Mouse (Mus musculus) liver, embryonic 15.5 days (tissue): ENCODE measurements around the gene Adipoq. TPM values are rescaled to one million over a fixed set of nuclear protein-coding genes. Genes with fewer than 3 reads are reported as not detected.

ENCODE experiments used
- ATAC-seq: fragments of 200-750 bp; cut with Nextera tagmentation; 2 replicates; pipeline ENCODE4 v1.8.0; 2017; ENCODE audit warnings: moderate number of reproducible peaks, mild to moderate bottlenecking, moderate library complexity; ENCODE audit not compliant: insufficient read depth
- H3K27ac ChIP-seq: fragments of 300-500 bp; sonication (generic); replicated peaks from 2 replicates; pipeline ENCODE4 v1.5.1; 2015; ENCODE audit warnings: mild to moderate bottlenecking, inconsistent platforms
- H3K27me3 ChIP-seq: fragments of 300-500 bp; sonication (generic); 2 replicates; pipeline ENCODE4 v1.6.1; 2015; ENCODE audit warnings: mild to moderate bottlenecking, inconsistent platforms
- H3K36me3 ChIP-seq: fragments of 300-500 bp; sonication (generic); replicated peaks from 2 replicates; pipeline ENCODE4 v1.6.1; 2015; ENCODE audit warnings: moderate library complexity, mild to moderate bottlenecking, inconsistent platforms
- H3K4me1 ChIP-seq: fragments of 300-500 bp; sonication (generic); replicated peaks from 2 replicates; pipeline ENCODE4 v1.6.1; 2015; ENCODE audit warnings: inconsistent platforms
- H3K4me2 ChIP-seq: fragments of 300-500 bp; sonication (generic); 2 replicates; pipeline ENCODE4 v1.6.1; 2015; ENCODE audit warnings: moderate library complexity, mild to moderate bottlenecking, inconsistent platforms
- H3K4me3 ChIP-seq: fragments of 300-500 bp; sonication (generic); replicated peaks from 2 replicates; pipeline ENCODE4 v1.5.1; 2015; ENCODE audit warnings: mild to moderate bottlenecking, inconsistent platforms
- H3K9ac ChIP-seq: fragments of 300-500 bp; sonication (generic); 2 replicates; pipeline ENCODE4 v1.6.1; 2015; ENCODE audit warnings: moderate library complexity, mild to moderate bottlenecking, inconsistent platforms
- H3K9me3 ChIP-seq: fragments of 300-500 bp; sonication (generic); replicated peaks from 2 replicates; pipeline ENCODE4 v1.6.1; 2016; ENCODE audit warnings: inconsistent platforms
- WGBS: fragments of 180-500 bp; shearing (Covaris S2); methylation state at CpG from one replicate; pipeline ENCODE4 v1.1.7; 2015; ENCODE audit warnings: mixed read lengths; ENCODE audit not compliant: insufficient replicate concordance; 5-methylcytosine and 5-hydroxymethylcytosine counted together
- polyA plus RNA-seq: library from polyadenylated mRNA; unstranded; fragments of >200 nt; fragmentation: Nextera tagmentation; extraction: Ambion mirVana; gene quantifications from 2 replicates; pipeline ENCODE4 v1.2.1, GENCODE M21; 2015

The Adipoq gene
- polyA plus RNA-seq, 1 experiment from 2014 or later: not detected

GRCm38 (mm10) chr16:23144326-23144725 lies 2.0 kb upstream of the Adipoq start:
- Histone ChIP-seq H3K27me3 (no peaks in the 10 kb centered on the region), H3K4me1 (peaks cover 3% of the 10 kb centered on the region; the same call in 1 of the 2 replicates), H3K36me3 (no peaks in the 10 kb centered on the region), H3K9me3 (no peaks in the 10 kb centered on the region), H3K27ac (no peak overlapping the region), H3K9ac (no peak overlapping the region), H3K4me2 (no peak overlapping the region), H3K4me3 (no peak overlapping the region)
- ATAC-seq: peak; percentile 54
- WGBS: 35% methylated on average over 7 of the region's 7 CpGs

- Histone ChIP-seq H3K4me1 (peaks cover 3% of the 10 kb centered on the region; the same call in 1 of the 2 replicates), H3K9ac (no peak overlapping the region), H3K27ac (no peak overlapping the region), H3K27me3 (no peaks in the 10 kb centered on the region), H3K4me3 (no peak overlapping the region), H3K4me2 (no peak overlapping the region), H3K36me3 (no peaks in the 10 kb centered on the region), H3K9me3 (no peaks in the 10 kb centered on the region)
- 56% methylated on average over 5 of the region's 5 CpGs for WGBS
- no peak for ATAC-seq
Observed at GRCm38 (mm10) chr16:23145211-23145610, 1.1 kb upstream of the Adipoq start.

DNA sequence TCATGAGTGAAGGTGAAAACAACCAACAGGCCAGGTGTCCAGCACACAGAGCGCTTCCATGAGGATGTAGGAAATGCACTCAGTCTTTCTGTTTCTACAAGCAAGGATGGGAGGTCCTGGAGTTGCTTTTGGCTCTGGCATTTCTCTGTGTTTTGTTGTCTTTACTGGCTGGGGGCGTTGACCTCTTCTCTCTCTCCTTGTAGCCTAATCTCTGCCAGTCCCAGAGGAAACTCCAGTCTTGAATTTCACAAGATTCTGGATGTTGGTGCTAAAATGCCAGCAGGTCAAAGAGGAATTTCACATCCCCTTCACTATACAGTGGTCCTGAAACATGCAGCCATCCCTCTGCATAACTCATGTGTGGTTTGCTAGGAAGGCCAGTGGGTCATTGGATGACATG lies 2.6 kb downstream of the Adipoq start:
- Histone ChIP-seq H3K4me1 (peaks cover under 1% of the 10 kb centered on the region; the same call in 1 of the 2 replicates), H3K9me3 (no peaks in the 10 kb centered on the region), H3K27me3 (no peaks in the 10 kb centered on the region), H3K9ac (no peak overlapping the region), H3K27ac (no peak overlapping the region), H3K4me3 (no peak overlapping the region), H3K4me2 (no peak overlapping the region), H3K36me3 (no peaks in the 10 kb centered on the region)
- WGBS: 53% methylated on average over 2 of the region's 2 CpGs
- no peak for ATAC-seq

- Histone ChIP-seq H3K4me3 (no peak overlapping the region), H3K4me1 (no peaks in the 10 kb centered on the region), H3K9ac (no peak overlapping the region), H3K36me3 (no peaks in the 10 kb centered on the region), H3K27ac (no peak overlapping the region), H3K9me3 (no peaks in the 10 kb centered on the region), H3K4me2 (no peak overlapping the region), H3K27me3 (no peaks in the 10 kb centered on the region)
- WGBS: 56% methylated on average over 8 of the region's 8 CpGs
- ATAC-seq: no peak
Observed at GRCm38 (mm10) chr16:23149396-23149795, 3.1 kb downstream of the Adipoq start.

- no peaks in the 10 kb centered on the region for H3K9me3 ChIP-seq
- no peak overlapping the region for H3K4me2 ChIP-seq
- 20% methylated on average over 2 of the region's 2 CpGs for WGBS
- no peak overlapping the region for H3K4me3 ChIP-seq
- H3K9ac ChIP-seq: no peak overlapping the region
- no peak overlapping the region for H3K27ac ChIP-seq
- no peaks in the 10 kb centered on the region for H3K4me1 ChIP-seq
- H3K27me3 ChIP-seq: no peaks in the 10 kb centered on the region
- no peak for ATAC-seq
- no peaks in the 10 kb centered on the region for H3K36me3 ChIP-seq
Observed at GRCm38 (mm10) chr16:23151423-23151822, 5.1 kb downstream of the Adipoq start.

DNA sequence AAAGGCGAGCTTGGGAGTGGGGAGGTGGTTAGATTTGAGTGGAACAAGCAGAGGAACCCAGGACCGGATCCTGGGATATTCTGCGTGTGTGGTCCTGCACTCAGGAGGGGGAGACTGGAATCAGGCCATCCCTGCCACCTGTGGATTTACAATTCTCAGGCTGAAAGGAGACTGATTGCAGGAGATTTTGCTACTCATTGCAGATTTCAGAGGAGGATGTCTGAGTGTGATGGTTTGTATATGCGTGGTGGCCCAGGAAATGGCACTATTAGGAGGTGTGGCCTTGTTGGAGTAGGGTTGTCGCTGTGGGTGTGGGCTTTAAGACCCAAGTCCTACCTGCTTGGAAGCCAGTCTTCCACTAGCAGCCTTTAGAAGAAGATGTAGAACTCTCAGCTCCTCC lies 7.9 kb downstream of the Adipoq start:
- Histone ChIP-seq H3K27ac (no peak overlapping the region), H3K36me3 (no peaks in the 10 kb centered on the region), H3K27me3 (no peaks in the 10 kb centered on the region), H3K4me3 (no peak overlapping the region), H3K4me2 (no peak overlapping the region), H3K9me3 (no peaks in the 10 kb centered on the region), H3K4me1 (no peaks in the 10 kb centered on the region), H3K9ac (no peak overlapping the region)
- WGBS: 59% methylated on average over 5 of the region's 5 CpGs
- ATAC-seq: no peak

DNA sequence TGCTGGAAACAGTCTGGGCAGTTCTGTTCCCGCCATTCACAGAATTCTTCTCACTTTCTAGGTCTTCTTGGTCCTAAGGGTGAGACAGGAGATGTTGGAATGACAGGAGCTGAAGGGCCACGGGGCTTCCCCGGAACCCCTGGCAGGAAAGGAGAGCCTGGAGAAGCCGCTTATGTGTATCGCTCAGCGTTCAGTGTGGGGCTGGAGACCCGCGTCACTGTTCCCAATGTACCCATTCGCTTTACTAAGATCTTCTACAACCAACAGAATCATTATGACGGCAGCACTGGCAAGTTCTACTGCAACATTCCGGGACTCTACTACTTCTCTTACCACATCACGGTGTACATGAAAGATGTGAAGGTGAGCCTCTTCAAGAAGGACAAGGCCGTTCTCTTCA lies 10.7 kb downstream of the Adipoq start:
- ATAC-seq: no peak
- WGBS: 78% methylated on average over 13 of the region's 13 CpGs
- H3K27ac ChIP-seq: no peak overlapping the region
- no peaks in the 10 kb centered on the region for H3K36me3 ChIP-seq
- no peak overlapping the region for H3K4me2 ChIP-seq
- no peaks in the 10 kb centered on the region for H3K27me3 ChIP-seq
- no peaks in the 10 kb centered on the region for H3K4me1 ChIP-seq
- no peak overlapping the region for H3K4me3 ChIP-seq
- H3K9ac ChIP-seq: no peak overlapping the region
- no peaks in the 10 kb centered on the region for H3K9me3 ChIP-seq

- Histone ChIP-seq H3K27ac (no peak overlapping the region), H3K4me1 (no peaks in the 10 kb centered on the region), H3K36me3 (no peaks in the 10 kb centered on the region), H3K9me3 (no peaks in the 10 kb centered on the region), H3K27me3 (no peaks in the 10 kb centered on the region), H3K4me2 (no peak overlapping the region), H3K9ac (no peak overlapping the region), H3K4me3 (no peak overlapping the region)
- no peak for ATAC-seq
- 71% methylated on average over 7 of the region's 7 CpGs for WGBS
Observed at GRCm38 (mm10) chr16:23158292-23158691, 12.0 kb downstream of the Adipoq start.

DNA sequence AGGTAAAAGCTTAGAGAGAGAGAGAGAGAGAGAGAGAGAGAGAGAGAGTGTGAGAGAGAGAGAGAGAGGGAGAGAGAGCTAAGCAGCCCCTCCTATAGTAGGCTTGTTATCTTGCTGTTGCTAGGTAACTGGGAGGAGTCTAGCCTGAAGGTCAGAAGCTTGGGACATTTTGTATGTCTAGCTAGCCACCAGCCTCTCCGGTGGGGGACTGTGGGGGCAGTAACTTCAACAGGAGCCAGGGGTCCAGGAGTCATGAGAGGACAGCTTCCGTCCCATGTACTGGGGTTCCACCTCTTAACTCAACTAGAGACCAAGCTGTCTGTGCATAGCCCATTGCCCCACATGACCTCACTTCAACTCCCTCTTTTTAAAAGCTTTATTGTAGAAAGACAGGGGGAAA lies 12.6 kb downstream of the Adipoq start:
- ATAC-seq: no peak
- no peak overlapping the region for H3K9ac ChIP-seq
- no peaks in the 10 kb centered on the region for H3K27me3 ChIP-seq
- no peaks in the 10 kb centered on the region for H3K4me1 ChIP-seq
- H3K36me3 ChIP-seq: no peaks in the 10 kb centered on the region
- 40% methylated on average over 2 of the region's 2 CpGs for WGBS
- no peaks in the 10 kb centered on the region for H3K9me3 ChIP-seq
- no peak overlapping the region for H3K4me3 ChIP-seq
- no peak overlapping the region for H3K4me2 ChIP-seq
- H3K27ac ChIP-seq: no peak overlapping the region

- no peaks in the 10 kb centered on the region for H3K27me3 ChIP-seq
- H3K4me3 ChIP-seq: no peak overlapping the region
- 13% methylated on average over 2 of the region's 2 CpGs for WGBS
Observed at GRCm38 (mm10) chr16:23159749-23160148, 13.4 kb downstream of the Adipoq start.

DNA sequence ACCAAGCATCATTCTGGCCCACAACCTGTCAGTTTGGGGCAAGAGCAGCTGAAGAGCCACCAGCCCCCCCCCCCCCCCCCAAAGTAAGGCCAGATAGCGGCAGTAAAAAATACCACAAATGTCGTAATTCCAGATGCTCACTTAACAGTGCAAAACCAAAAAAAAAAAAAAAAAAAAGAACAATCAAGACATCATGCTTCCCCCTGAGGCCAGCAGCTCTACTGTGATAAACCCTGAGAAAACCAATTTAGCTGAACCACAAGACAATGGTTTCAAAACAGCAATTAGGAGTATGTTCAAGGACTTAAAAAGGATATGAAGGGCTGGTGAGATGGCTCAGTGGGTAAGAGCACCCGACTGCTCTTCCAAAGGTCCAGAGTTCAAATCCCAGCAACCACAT lies 15.8 kb downstream of the Adipoq start:
- 16% methylated on average over 3 of the region's 3 CpGs for WGBS
- H3K4me2 ChIP-seq: no peak overlapping the region
- H3K27ac ChIP-seq: no peak overlapping the region
- no peak overlapping the region for H3K4me3 ChIP-seq
- ATAC-seq: no peak
- no peaks in the 10 kb centered on the region for H3K27me3 ChIP-seq
- H3K9ac ChIP-seq: no peak overlapping the region
- no peaks in the 10 kb centered on the region for H3K9me3 ChIP-seq
- no peaks in the 10 kb centered on the region for H3K36me3 ChIP-seq
- H3K4me1 ChIP-seq: no peaks in the 10 kb centered on the region

More at GRCm38 (mm10) chr16:23159749-23160148, 13.4 kb downstream of the Adipoq start:
- Histone ChIP-seq H3K9ac (no peak overlapping the region), H3K27ac (no peak overlapping the region), H3K4me2 (no peak overlapping the region), H3K4me1 (no peaks in the 10 kb centered on the region), H3K9me3 (no peaks in the 10 kb centered on the region), H3K36me3 (no peaks in the 10 kb centered on the region)
- no peak for ATAC-seq

DNA sequence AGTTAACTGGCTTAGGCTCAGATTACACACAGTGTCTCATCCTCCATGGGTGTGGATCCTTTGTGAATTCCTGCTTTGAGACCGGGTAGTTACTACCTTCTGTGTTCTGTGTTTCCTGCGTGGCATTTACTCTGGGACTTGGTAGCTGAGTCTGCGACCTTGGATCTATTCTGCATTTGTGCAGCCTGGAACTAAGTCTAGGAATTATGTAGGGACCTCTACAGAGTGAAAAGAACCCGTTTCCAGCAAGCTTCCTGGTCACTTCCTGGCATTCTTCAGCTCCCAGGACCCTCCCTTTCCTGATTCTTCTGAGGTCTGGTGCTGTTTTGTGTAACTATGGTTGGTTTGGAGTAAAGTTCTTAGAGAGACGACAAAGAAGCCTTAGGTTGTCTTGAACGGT lies 18.1 kb downstream of the Adipoq start:
- ATAC-seq: no peak
- H3K4me1 ChIP-seq: no peaks in the 10 kb centered on the region
- no peaks in the 10 kb centered on the region for H3K9me3 ChIP-seq
- H3K36me3 ChIP-seq: no peaks in the 10 kb centered on the region
- no peak overlapping the region for H3K27ac ChIP-seq
- H3K4me3 ChIP-seq: no peak overlapping the region
- no peak overlapping the region for H3K4me2 ChIP-seq
- H3K9ac ChIP-seq: no peak overlapping the region
- WGBS: 28% methylated on average over 6 of the region's 6 CpGs
- H3K27me3 ChIP-seq: no peaks in the 10 kb centered on the region
